Mouse (Mus musculus) myocyte (in vitro differentiated cells): ENCODE results near the gene Spryd3.

ENCODE experiments used
- MYOD1 ChIP-seq, 3 experiments: IDR thresholded peaks; one replicate each; pipeline ENCODE4 v1.6.1; 2011; ENCODE audit warnings: control low read depth in 2 of 3, low read depth in 2 of 3, mild to moderate bottlenecking in 2 of 3, moderate library complexity in 1 of 3; ENCODE audit not compliant: insufficient read length in 2 of 3, control insufficient read depth in 1 of 3
- MYOG ChIP-seq, 3 experiments: IDR thresholded peaks; one replicate each; pipeline ENCODE4 v1.6.1; 2011; ENCODE audit warnings: control low read depth in 2 of 3, low read depth in 2 of 3, mild to moderate bottlenecking in 2 of 3; ENCODE audit not compliant: insufficient read length in 2 of 3, control insufficient read depth in 1 of 3, insufficient read depth in 1 of 3
- POLR2A ChIP-seq: IDR thresholded peaks from one replicate; pipeline ENCODE4 v1.6.1; 2011; ENCODE audit warnings: low read depth, mild to moderate bottlenecking, control low read depth, moderate library complexity; ENCODE audit not compliant: insufficient read length
- TCF12 ChIP-seq: IDR thresholded peaks from one replicate; pipeline ENCODE4 v1.6.1; 2011; ENCODE audit warnings: mild to moderate bottlenecking, control low read depth; ENCODE audit not compliant: poor library complexity, insufficient read depth, severe bottlenecking
- USF1 ChIP-seq: IDR thresholded peaks from one replicate; pipeline ENCODE4 v1.6.1; 2011; ENCODE audit warnings: low read depth, mild to moderate bottlenecking, control low read depth, moderate library complexity

DNA sequence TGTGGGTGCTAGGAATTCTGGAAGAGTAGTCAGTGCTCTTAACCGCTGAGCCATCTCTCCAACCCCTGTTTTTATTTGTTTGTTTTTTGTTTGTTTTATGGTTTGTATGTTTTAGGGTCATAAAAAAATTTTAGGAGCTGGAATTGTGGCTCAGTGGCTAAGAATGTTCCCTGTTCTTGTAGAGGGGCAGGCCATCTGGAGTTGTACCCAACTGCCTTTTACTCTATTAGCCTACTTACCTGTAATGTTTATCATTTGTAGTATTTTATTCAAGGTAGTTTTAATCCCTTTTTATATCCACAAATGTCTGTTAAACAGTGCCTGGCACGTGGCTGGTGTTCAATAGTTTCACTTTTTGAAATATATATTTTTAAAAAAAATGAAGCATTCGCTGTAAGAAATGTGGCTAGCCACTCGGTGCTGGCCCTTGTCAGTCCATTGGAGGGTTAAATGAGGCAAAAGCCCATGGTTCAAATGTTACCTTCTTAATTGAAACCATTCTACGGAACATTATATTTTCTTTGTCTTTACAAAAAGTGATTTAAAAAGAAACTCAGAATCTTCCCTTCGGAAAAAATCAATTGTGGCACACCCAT lies 63.0 kb downstream of the Spryd3 start:
- TF ChIP-seq MYOD1 (IDR thresholded peaks at IDR 0.05; ENCODE audit: control insufficient read depth in 1 of 3, insufficient read length in 2 of 3, low read depth in 2 of 3) (no peak), MYOG (IDR thresholded peaks at IDR 0.05; ENCODE audit: control insufficient read depth in 1 of 3, insufficient read depth in 1 of 3, insufficient read length in 2 of 3, low read depth in 2 of 3) (no peak), POLR2A (no peak), USF1 (no peak), TCF12 (no peak)
